Mouse (Mus musculus): ENCODE measurements around the gene Ppme1.

The Ppme1 gene

GRCm38 (mm10) chr7:100327514-100327913, 44.6 kb downstream of the Ppme1 start:
- in situ Hi-C loops (cut with MseI, MboI): loop anchor here in 1 of 2 experiments (5.0 kb wide), 1 partner anchor 45 kb away; no protein-coding TSS in a partner anchor

GRCm38 (mm10) chr7:100325482-100325881, 46.6 kb downstream of the Ppme1 start:
- in situ Hi-C loops (cut with MseI, MboI): loop anchor here in 1 of 2 experiments (5.0 kb wide), 1 partner anchor 43 kb away; no protein-coding TSS in a partner anchor

GRCm38 (mm10) chr7:100323721-100324120, 48.4 kb downstream of the Ppme1 start:
- in situ Hi-C loops (cut with MseI, MboI): no loop called here

DNA sequence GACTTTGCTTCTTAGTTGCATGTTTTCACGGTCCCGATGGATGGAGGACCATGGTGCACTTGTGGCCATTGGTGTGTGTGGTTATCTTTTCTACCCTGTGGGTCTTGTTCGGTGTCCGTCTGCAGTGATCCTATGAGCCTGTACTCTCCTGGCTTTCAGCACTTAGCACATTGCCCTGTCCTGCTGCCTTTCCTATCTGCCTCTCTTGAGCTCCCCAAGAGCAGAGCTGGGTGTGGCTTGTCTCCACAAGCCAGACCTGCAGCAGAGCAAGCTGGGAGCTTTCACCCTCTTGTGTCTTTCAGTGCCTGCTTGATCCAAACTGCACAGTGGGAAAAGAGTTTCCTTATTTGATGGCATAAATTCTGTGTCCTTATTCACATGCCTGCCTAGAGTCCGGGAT, 54.6 kb downstream of the Ppme1 start:
- in situ Hi-C loops (cut with MseI, MboI): no loop called here

GRCm38 (mm10) chr7:100316924-100317323, 55.2 kb downstream of the Ppme1 start:
- in situ Hi-C loops (cut with MseI, MboI): no loop called here

DNA sequence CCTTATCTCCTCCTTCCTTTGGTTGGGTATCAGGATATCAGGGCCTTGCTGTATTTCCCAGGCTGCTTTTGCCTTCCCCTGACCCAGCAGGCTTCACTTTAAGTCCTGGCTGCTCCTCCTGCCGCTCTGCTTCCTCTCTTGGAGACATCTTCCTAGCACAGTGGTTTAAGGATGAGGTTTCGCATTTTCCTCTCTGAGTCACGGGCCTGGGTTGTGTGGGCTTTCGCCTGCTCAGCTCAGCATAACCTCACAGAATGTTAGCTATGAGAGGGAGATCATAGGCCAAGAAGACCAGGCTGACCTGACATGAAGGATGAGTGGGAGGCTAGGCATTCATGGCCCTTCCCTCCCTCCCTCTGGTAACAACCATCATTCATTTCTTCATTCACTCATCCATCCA, 59.4 kb downstream of the Ppme1 start:
- in situ Hi-C loops (cut with MseI, MboI): no loop called here

DNA sequence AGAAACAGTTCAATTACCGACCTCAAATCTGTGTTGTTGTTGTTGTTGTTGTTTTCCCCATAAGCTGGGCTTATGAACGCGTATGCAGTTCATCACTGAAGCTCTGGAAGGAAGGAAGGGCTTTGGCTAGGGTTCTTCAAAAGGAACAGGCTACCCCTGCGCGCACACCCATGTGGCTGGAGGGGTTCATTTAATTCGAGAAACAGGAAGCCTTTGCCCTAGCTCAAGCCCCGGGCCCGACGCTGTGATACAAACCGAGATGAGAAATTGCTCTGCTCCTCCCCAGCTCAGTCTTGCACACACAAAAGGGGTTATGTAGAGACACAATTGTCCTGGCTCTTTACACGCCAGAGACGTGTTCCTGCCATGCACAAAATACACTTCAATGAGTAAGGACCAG, 61.8 kb downstream of the Ppme1 start:
- in situ Hi-C loops (cut with MseI, MboI): no loop called here

GRCm38 (mm10) chr7:100309679-100310078, 62.4 kb downstream of the Ppme1 start:
- in situ Hi-C loops (cut with MseI, MboI): no loop called here

- in situ Hi-C loops (cut with MseI, MboI): no loop called here
Observed at GRCm38 (mm10) chr7:100309216-100309615, 62.9 kb downstream of the Ppme1 start.

DNA sequence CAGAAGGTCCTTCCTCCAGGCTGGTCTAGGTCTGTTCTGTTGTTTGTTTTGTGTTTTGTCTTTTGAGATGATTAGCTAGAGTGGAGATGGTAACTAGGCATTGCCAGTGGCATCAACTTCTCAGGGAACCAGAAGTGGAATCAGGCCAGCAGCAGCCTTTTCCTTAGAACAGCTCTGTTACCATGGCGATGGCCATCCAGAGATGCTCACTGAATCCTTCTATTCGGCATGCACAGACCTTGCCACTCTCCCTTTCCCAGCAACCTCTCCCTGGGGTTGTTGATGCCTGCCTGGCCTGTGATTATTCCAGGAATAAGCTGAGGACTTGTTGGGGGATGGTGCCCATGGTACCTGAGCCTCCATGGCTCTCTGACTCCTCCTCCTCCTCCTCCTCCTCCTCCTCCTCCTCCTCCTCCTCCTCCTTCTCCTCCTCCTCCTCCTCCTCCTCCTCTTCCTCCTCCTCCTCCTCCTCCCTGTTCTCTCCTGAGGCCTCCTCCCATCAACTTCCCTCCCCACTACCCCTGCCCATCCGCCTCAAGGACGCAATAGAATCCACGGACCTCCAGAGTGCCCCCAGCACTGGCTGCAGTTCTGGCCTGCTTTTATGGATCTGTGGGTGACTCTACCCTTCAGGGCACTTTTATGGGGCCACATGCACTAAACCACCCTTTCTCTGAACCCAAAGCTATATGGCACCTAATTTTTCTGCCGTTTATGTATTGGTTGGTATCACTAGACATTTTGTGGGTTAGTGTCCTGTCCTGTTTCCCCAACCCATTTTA, 64.0 kb downstream of the Ppme1 start:
- in situ Hi-C loops (cut with MseI, MboI): no loop called here

GRCm38 (mm10) chr7:100305894-100306293, 66.2 kb downstream of the Ppme1 start:
- in situ Hi-C loops (cut with MseI, MboI): no loop called here

DNA sequence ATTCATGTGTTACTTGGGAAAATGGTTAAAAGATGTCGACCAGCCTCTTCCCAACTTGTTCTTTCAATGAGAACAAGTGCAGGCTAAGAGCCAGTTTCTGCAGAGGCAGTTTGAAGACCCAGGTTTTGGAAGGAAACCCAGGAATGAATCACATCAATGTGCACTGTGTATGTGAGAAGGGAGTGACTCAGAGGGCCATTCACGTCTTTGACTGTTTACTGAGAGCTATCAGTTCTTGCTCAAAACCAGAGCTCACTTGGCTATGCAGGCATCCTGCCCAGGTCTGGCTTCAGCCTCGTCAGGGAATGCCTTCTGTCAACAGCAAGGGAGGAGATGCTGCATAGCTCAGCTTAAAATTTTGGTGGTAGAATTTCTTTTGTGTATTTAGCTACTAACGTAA, 69.8 kb downstream of the Ppme1 start:
- in situ Hi-C loops (cut with MseI, MboI): no loop called here

GRCm38 (mm10) chr7:100301390-100301789, 70.7 kb downstream of the Ppme1 start:
- in situ Hi-C loops (cut with MseI, MboI): no loop called here

DNA sequence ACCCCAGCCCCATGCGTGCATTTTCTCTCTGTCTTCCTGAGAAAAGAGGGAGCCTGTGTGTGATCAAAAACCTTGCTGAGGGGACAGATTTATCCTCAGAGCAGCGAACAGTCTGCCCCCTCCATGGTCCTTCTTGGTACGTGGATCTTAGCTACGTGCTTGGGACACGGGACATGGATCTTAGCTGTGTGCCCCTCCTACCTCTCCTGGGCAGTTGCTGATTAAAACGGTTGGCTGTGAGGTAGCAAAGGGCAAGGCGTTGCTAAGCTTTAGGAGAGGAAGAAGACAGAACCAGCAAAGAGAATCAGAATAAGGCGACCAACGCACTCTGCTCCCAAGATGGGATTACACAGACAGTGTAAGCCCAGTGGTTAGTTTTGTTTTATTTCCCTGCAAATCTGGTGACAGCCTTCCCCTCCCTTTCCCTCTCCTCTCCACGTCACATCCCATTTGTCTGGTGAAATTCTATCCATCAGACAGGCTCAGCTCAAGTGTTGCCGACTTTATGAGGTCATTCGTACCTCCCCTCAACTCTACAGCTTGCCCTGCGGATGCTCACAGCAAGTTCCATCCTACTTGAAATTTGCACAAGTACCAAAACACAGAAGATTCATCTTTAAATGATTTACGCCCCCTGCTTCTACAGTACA, 73.1 kb downstream of the Ppme1 start:
- in situ Hi-C loops (cut with MseI, MboI): no loop called here

- in situ Hi-C loops (cut with MseI, MboI): no loop called here
Observed at GRCm38 (mm10) chr7:100296699-100297098, 75.4 kb downstream of the Ppme1 start.

GRCm38 (mm10) chr7:100295745-100296144, 76.4 kb downstream of the Ppme1 start:
- in situ Hi-C loops (cut with MseI, MboI): no loop called here

DNA sequence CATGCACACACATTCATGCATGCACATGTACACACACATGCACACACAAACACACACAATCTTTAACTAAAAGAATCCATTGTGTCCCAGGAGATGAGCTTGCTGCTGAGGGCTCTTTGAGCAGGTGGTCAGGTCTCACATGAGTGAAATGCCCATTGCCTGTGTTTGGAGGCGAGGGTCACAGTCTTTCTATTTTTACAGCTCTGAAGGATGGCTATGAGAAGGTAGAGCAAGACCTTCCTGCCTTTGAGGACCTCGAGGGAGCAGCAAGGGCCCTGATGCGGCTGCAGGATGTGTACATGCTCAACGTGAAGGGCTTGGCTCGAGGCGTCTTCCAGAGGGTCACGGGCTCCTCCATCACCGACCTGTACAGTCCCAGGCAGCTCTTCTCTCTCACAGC, 78.6 kb downstream of the Ppme1 start:
- in situ Hi-C loops (cut with MseI, MboI): no loop called here

DNA sequence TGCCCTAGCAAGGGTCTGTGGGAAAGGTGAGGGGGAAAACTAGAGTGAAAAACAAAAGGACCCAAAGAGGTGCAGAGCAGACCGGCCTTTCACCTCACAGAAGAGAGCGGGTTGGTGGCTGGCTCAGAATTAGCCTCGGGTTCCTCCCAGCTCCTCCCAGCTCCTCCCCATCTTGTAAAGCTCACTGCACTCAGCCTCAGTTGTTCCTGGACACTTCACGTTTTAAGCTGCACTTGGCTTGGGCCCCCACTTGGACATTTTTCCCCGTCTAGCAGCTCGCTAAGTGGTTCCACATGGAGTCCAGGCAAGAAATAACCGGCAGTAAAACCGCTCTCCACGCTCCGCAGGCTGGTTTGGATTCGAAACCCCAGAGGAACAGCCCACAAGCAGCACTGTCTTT, 83.5 kb downstream of the Ppme1 start:
- in situ Hi-C loops (cut with MseI, MboI): no loop called here

- in situ Hi-C loops (cut with MseI, MboI): no loop called here
Observed at GRCm38 (mm10) chr7:100287748-100288578, 84.1 kb downstream of the Ppme1 start.

DNA sequence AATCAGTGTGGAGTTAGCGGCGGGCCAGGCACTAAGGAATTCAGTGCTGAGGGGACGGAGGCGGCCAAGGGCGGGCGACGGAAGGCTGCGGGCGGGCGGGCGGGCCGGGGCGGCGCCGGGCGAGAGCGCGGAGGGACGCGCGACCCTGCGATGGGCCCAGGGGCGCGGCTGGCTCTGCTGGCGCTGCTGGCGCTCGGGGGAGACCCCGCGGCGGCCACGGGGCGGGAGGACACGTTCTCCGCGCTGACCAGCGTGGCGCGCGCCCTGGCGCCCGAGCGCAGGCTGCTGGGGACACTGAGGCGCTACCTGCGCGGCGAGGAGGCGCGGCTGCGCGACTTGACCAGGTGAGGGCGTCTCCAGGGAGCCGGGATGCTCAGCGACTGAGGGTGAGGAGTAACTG, 86.7 kb downstream of the Ppme1 start, which contains the start of gene P4ha3:
P4ha3 (plus strand) TSS at position 138 of the 400 bp plus-strand sequence.
- in situ Hi-C loops (cut with MseI, MboI): no loop called here

- in situ Hi-C loops (cut with MseI, MboI): loop anchor here in 1 of 2 experiments (5.0 kb wide), 1 partner anchor 44 kb away; no protein-coding TSS in a partner anchor
Observed at GRCm38 (mm10) chr7:100283298-100283697, 88.8 kb downstream of the Ppme1 start.

- in situ Hi-C loops (cut with MseI, MboI): loop anchor here in 1 of 2 experiments (5.0 kb wide), 1 partner anchor 46 kb away; no protein-coding TSS in a partner anchor
Observed at GRCm38 (mm10) chr7:100281596-100281995, 90.5 kb downstream of the Ppme1 start.
